In the genomic region with DNA sequence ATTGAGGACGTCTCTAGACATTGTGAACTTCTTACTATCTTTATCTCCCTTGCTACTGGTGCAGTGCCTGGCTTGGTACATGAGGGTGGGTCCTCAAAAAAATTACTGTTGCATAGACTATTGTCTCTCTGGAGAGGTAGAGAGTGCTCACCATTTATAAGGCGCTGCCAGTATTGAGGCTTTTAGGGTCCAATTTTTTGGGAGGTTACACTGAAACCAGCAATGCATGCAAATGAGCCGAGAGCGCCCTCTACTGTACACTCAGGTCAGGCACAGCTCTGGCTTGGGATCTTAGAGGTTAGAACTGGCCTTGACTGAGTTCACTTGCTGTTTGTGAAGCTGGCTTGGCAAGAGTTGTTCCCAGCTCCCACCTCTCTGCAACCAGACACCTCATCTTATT, we compare ENCODE assay signal across 9 mouse cellular contexts. TPM values are rescaled to one million over a fixed set of nuclear protein-coding genes. Genes with fewer than 3 reads are reported as not detected.
DNase-seq lines count a peak whose midpoint lies in the region; ATAC-seq and TF ChIP-seq lines count a peak whose summit lies in the region.
"Had no signal": no experiment of that assay in that cellular context is flagged by ENCODE, and none has a peak within 500 bp of the region (broad histone marks: within the 10 kb centered on the region; RNA-seq: fewer than 3 reads in every experiment).

No protein-coding gene starts in this region.

- H3K27ac ChIP-seq in lung, embryonic 14.5 days (ENCODE audit: low read depth): no peak overlapping the region

- H3K79me3 ChIP-seq in C2C12 (ENCODE audit: low read depth): no peaks in the 10 kb centered on the region

- no peak overlapping the region for H3K4me2 ChIP-seq in lung, embryonic 14.5 days

- peak; percentile 71 for TF ChIP-seq CTCF in C2C12 (IDR thresholded peaks at IDR 0.05; ENCODE audit: control insufficient read depth, insufficient read depth, insufficient read length)
- peak; percentile 97 for TF ChIP-seq CTCF in lung, embryonic 14.5 days (IDR thresholded peaks at IDR 0.05; ENCODE audit: low read depth)

- H3K4me3 ChIP-seq in C2C12 (ENCODE audit: insufficient read depth, poor library complexity, severe bottlenecking): no peak overlapping the region
- no peak overlapping the region for H3K4me3 ChIP-seq in lung, embryonic 14.5 days (ENCODE audit: low read depth, low read length)

- 10% methylated on average over 4 of the region's 4 CpGs for WGBS in lung, embryonic 14.5 days

- peak; percentile 65 for ATAC-seq in lung, embryonic 14.5 days (ENCODE audit: insufficient read depth)

- H3K9ac ChIP-seq in lung, embryonic 14.5 days: no peak overlapping the region

- no peaks in the 10 kb centered on the region for H3K79me2 ChIP-seq in C2C12 (ENCODE audit: control insufficient read depth, insufficient read depth)

- peaks cover 74% of the 10 kb centered on the region for H3K27me3 ChIP-seq in C2C12 (ENCODE audit: control insufficient read depth, insufficient read depth, insufficient read length)
- no peaks in the 10 kb centered on the region for H3K27me3 ChIP-seq in lung, embryonic 14.5 days (ENCODE audit: insufficient read depth, low read length)

- no peak overlapping the region for H3ac ChIP-seq in C2C12 (ENCODE audit: control insufficient read depth, insufficient read length, low read depth)

- no peaks in the 10 kb centered on the region for H3K36me3 ChIP-seq in C2C12 (ENCODE audit: control insufficient read depth, insufficient read depth)
- H3K36me3 ChIP-seq in lung, embryonic 14.5 days (ENCODE audit: insufficient read depth): no peaks in the 10 kb centered on the region

- intact Hi-C loops in gastrocnemius, postnatal 36 days (cut with DNase I): loop anchor here (1.0 kb wide), 1 partner anchor 69 kb away; no protein-coding TSS in a partner anchor

- no peaks in the 10 kb centered on the region for H3K4me1 ChIP-seq in lung, embryonic 14.5 days (ENCODE audit: insufficient read depth)

- DNase-seq in adrenal gland, postnatal 10 days: peak; percentile 83
- peak; percentile 86 for DNase-seq in embryo, embryonic 11 days
- peak; percentile 29 to 35 for DNase-seq in gastrocnemius, postnatal 36 days
- peak; percentile 39 to 81 for DNase-seq in kidney, postnatal 36 days
- peak; percentile 92 for DNase-seq in lung, embryonic 14.5 days
- peak; percentile 74 for DNase-seq in ovary, postnatal 36 days (ENCODE audit: low spot score)
- DNase-seq in thymus, postnatal 36 days: peak; percentile 23 to 35

- no peaks in the 10 kb centered on the region for H3K9me3 ChIP-seq in lung, embryonic 14.5 days (ENCODE audit: low read depth, low read length)

TF ChIP-seq in C2C12, 6 proteins besides CTCF, POLR2A, EP300 and RAD21:
- TF ChIP-seq MYOD1 (IDR thresholded peaks at IDR 0.05; ENCODE audit: control insufficient read depth, insufficient read length, low read depth) (no peak), USF1 (IDR thresholded peaks at IDR 0.05; ENCODE audit: low read depth) (no peak), CEBPB (IDR thresholded peaks at IDR 0.05; ENCODE audit: low read depth) (no peak), MYOG (IDR thresholded peaks at IDR 0.05; ENCODE audit: control insufficient read depth, extremely low read depth, insufficient read length) (no peak), FOSL1 (IDR thresholded peaks at IDR 0.05; ENCODE audit: insufficient read depth, low read length, poor library complexity, severe bottlenecking) (no peak), MAX (IDR thresholded peaks at IDR 0.05) (no peak)

RNA-seq across cellular contexts. Expression of gene Cntn2, which starts 51.5 kb away (rescaled TPM):
- not detected for polyA plus RNA-seq in C2C12 (2012; fragmentation: generic; extraction: Trizol)
- total RNA-seq in adrenal gland, postnatal 10 days (2021): under 1 TPM; 0.42 to 0.58 TPM
- not detected for total RNA-seq in gastrocnemius, postnatal 36 days (2021)
- 0.65 and 0.72 TPM in 2 replicates for polyA plus RNA-seq in lung, embryonic 14.5 days (2014; fragmentation: Nextera tagmentation; extraction: Ambion mirVana)
- total RNA-seq: gastrocnemius, adult 8-10 months had no signal

Comparison
In these comparisons a context has a peak if more than half of its experiments do, and no peak if none do; other contexts are left out.
1. DNase-seq: peak in every context shown above with its lines; median percentile 92 in lung, embryonic 14.5 days; 86 in embryo, embryonic 11 days; 83 in adrenal gland, postnatal 10 days; 74 in ovary, postnatal 36 days; 60 in kidney, postnatal 36 days; 32 in gastrocnemius, postnatal 36 days; 29 in thymus, postnatal 36 days.